Mouse (Mus musculus) embryonic facial prominence, embryonic 11.5 days (tissue): ENCODE measurements around the gene Cdk8. TPM values are rescaled to one million over a fixed set of nuclear protein-coding genes. Genes with fewer than 3 reads are reported as not detected.

Experiments
- ATAC-seq: fragments of 200-750 bp; cut with Nextera tagmentation; replicated peaks from 2 replicates; pipeline ENCODE4 v1.8.0; 2017; ENCODE audit warnings: low read depth; ENCODE audit not compliant: insufficient number of reproducible peaks, low FRiP score, low TSS enrichment
- DNase-seq: peaks from one replicate; pipeline ENCODE4 v3.0.0-alpha.2; 2015; ENCODE audit warnings: low spot score
- H3K27ac ChIP-seq: fragments of 300-500 bp; sonication (generic); replicated peaks from 2 replicates; pipeline ENCODE4 v1.5.1; 2014; ENCODE audit warnings: mild to moderate bottlenecking, low read depth, low read length, control low read depth
- H3K27me3 ChIP-seq: fragments of 300-500 bp; sonication (generic); 2 replicates; pipeline ENCODE4 v1.6.1; 2014; ENCODE audit warnings: mild to moderate bottlenecking, low read length, moderate library complexity, mixed read lengths; ENCODE audit not compliant: control insufficient read depth, insufficient read depth
- H3K36me3 ChIP-seq: fragments of 300-500 bp; sonication (generic); replicated peaks from 2 replicates; pipeline ENCODE4 v1.6.1; 2014; ENCODE audit warnings: low read depth, mild to moderate bottlenecking, low read length, moderate library complexity, mixed read lengths; ENCODE audit not compliant: control insufficient read depth, insufficient read depth
- H3K4me1 ChIP-seq: fragments of 300-500 bp; sonication (generic); 2 replicates; pipeline ENCODE4 v1.6.1; 2014; ENCODE audit warnings: low read length, mixed read lengths; ENCODE audit not compliant: control insufficient read depth, insufficient read depth
- H3K4me2 ChIP-seq: fragments of 300-500 bp; sonication (generic); 2 replicates; pipeline ENCODE4 v1.6.1; 2014; ENCODE audit warnings: low read depth, mild to moderate bottlenecking, control low read depth, low read length, moderate library complexity
- H3K4me3 ChIP-seq: fragments of 300-500 bp; sonication (generic); 2 replicates; pipeline ENCODE4 v1.5.1; 2014; ENCODE audit warnings: low read depth, low read length, control low read depth
- H3K9ac ChIP-seq: fragments of 300-500 bp; sonication (generic); replicated peaks from 2 replicates; pipeline ENCODE4 v1.6.1; 2014; ENCODE audit warnings: mild to moderate bottlenecking, control low read depth, low read length
- H3K9me3 ChIP-seq: fragments of 300-500 bp; sonication (generic); replicated peaks from 2 replicates; pipeline ENCODE4 v1.6.1; 2016; ENCODE audit warnings: mild to moderate bottlenecking, low read length, inconsistent platforms, mixed read lengths; ENCODE audit not compliant: control insufficient read depth
- WGBS: fragments of 180-500 bp; shearing (Covaris S2); extraction: QIAGEN DNeasy Blood & Tissue Kit; methylation state at CpG from one replicate; pipeline ENCODE4 v1.1.7; 2014; 5-methylcytosine and 5-hydroxymethylcytosine counted together
- polyA plus RNA-seq: library from polyadenylated mRNA; unstranded; fragments of >200 nt; fragmentation: Nextera tagmentation; extraction: Ambion mirVana; gene quantifications from 2 replicates; pipeline ENCODE4 v1.2.1, GENCODE M21; 2014

Gene Cdk8
- polyA plus RNA-seq, 1 experiment from 2014 or later = 39.0 TPM

- no peak overlapping the region for H3K27ac ChIP-seq
- ATAC-seq (no peak), DNase-seq (no peak)
- no peaks in the 10 kb centered on the region for H3K4me1 ChIP-seq
- no peaks in the 10 kb centered on the region; the same call in 1 of the 2 replicates for H3K36me3 ChIP-seq
- no peaks in the 10 kb centered on the region for H3K9me3 ChIP-seq
- H3K27me3 ChIP-seq = no peaks in the 10 kb centered on the region
- H3K4me2 ChIP-seq = no peak overlapping the region
- no peak overlapping the region for H3K4me3 ChIP-seq
- WGBS = 89% methylated on average over 2 of the region's 2 CpGs
- H3K9ac ChIP-seq = no peak overlapping the region
Observed at GRCm38 (mm10) chr5:146240771-146241170, 9.7 kb downstream of the Cdk8 start.

- no peak overlapping the region for H3K4me2 ChIP-seq
- H3K9ac ChIP-seq = no peak overlapping the region
- DNase-seq (no peak), ATAC-seq (no peak)
- no peak overlapping the region for H3K4me3 ChIP-seq
- no peaks in the 10 kb centered on the region for H3K4me1 ChIP-seq
- H3K36me3 ChIP-seq = no peaks in the 10 kb centered on the region; the same call in 1 of the 2 replicates
- H3K27me3 ChIP-seq = no peaks in the 10 kb centered on the region
- H3K27ac ChIP-seq = no peak overlapping the region
- WGBS = 93% methylated on average over 3 of the region's 3 CpGs
- H3K9me3 ChIP-seq = no peaks in the 10 kb centered on the region
Observed at GRCm38 (mm10) chr5:146241202-146241601, 10.2 kb downstream of the Cdk8 start.

GRCm38 (mm10) chr5:146245193-146245592 lies 14.2 kb downstream of the Cdk8 start:
- WGBS = 95% methylated on average over 4 of the region's 4 CpGs
- no peak for DNase-seq
- no peak for ATAC-seq

GRCm38 (mm10) chr5:146245646-146246370 lies 14.8 kb downstream of the Cdk8 start:
- Histone ChIP-seq H3K4me2 (no peak overlapping the region), H3K4me1 (no peaks in the 10 kb centered on the region), H3K36me3 (no peaks in the 10 kb centered on the region), H3K9me3 (no peaks in the 10 kb centered on the region), H3K27ac (no peak overlapping the region), H3K27me3 (no peaks in the 10 kb centered on the region), H3K4me3 (no peak overlapping the region), H3K9ac (no peak overlapping the region)
- DNase-seq = no peak
- WGBS = 94% methylated on average over 7 of the region's 7 CpGs
- ATAC-seq = no peak

More at GRCm38 (mm10) chr5:146245193-146245592, 14.2 kb downstream of the Cdk8 start:
- no peaks in the 10 kb centered on the region for H3K27me3 ChIP-seq
- H3K36me3 ChIP-seq = no peaks in the 10 kb centered on the region
- no peak overlapping the region for H3K4me2 ChIP-seq
- H3K9ac ChIP-seq = no peak overlapping the region
- no peak overlapping the region for H3K4me3 ChIP-seq
- no peaks in the 10 kb centered on the region for H3K9me3 ChIP-seq
- no peaks in the 10 kb centered on the region for H3K4me1 ChIP-seq
- no peak overlapping the region for H3K27ac ChIP-seq

GRCm38 (mm10) chr5:146246386-146246785 lies 15.4 kb downstream of the Cdk8 start:
- Histone ChIP-seq H3K4me3 (no peak overlapping the region), H3K9me3 (no peaks in the 10 kb centered on the region), H3K4me2 (no peak overlapping the region), H3K27me3 (no peaks in the 10 kb centered on the region), H3K4me1 (no peaks in the 10 kb centered on the region), H3K9ac (no peak overlapping the region), H3K27ac (no peak overlapping the region), H3K36me3 (no peaks in the 10 kb centered on the region)
- no peak for DNase-seq
- no peak for ATAC-seq
- 95% methylated on average over 1 of the region's 1 CpGs for WGBS

GRCm38 (mm10) chr5:146247709-146248108 lies 16.7 kb downstream of the Cdk8 start:
- 72% methylated on average over 5 of the region's 5 CpGs for WGBS

GRCm38 (mm10) chr5:146248746-146249145 lies 17.7 kb downstream of the Cdk8 start:
- H3K27ac ChIP-seq = no peak overlapping the region
- no peaks in the 10 kb centered on the region for H3K9me3 ChIP-seq
- WGBS = 94% methylated on average over 10 of the region's 10 CpGs
- no peak overlapping the region for H3K9ac ChIP-seq
- no peaks in the 10 kb centered on the region for H3K4me1 ChIP-seq
- no peak overlapping the region for H3K4me2 ChIP-seq
- no peak for DNase-seq
- no peaks in the 10 kb centered on the region for H3K27me3 ChIP-seq
- H3K4me3 ChIP-seq = no peak overlapping the region
- no peak for ATAC-seq
- no peaks in the 10 kb centered on the region for H3K36me3 ChIP-seq

More at GRCm38 (mm10) chr5:146247709-146248108, 16.7 kb downstream of the Cdk8 start:
- Histone ChIP-seq H3K4me2 (no peak overlapping the region), H3K27ac (no peak overlapping the region), H3K36me3 (no peaks in the 10 kb centered on the region), H3K27me3 (no peaks in the 10 kb centered on the region), H3K9ac (no peak overlapping the region), H3K9me3 (no peaks in the 10 kb centered on the region), H3K4me1 (no peaks in the 10 kb centered on the region), H3K4me3 (no peak overlapping the region)
- ATAC-seq (no peak), DNase-seq (no peak)

- no peaks in the 10 kb centered on the region for H3K27me3 ChIP-seq
- no peak overlapping the region for H3K27ac ChIP-seq
- ATAC-seq = no peak
- no peak overlapping the region for H3K4me2 ChIP-seq
- no peaks in the 10 kb centered on the region for H3K36me3 ChIP-seq
- DNase-seq = no peak
- no peak overlapping the region for H3K9ac ChIP-seq
- 91% methylated on average over 12 of the region's 12 CpGs for WGBS
- H3K4me1 ChIP-seq = no peaks in the 10 kb centered on the region
- no peaks in the 10 kb centered on the region for H3K9me3 ChIP-seq
- no peak overlapping the region for H3K4me3 ChIP-seq
Observed at GRCm38 (mm10) chr5:146250369-146251075, 19.5 kb downstream of the Cdk8 start.
